Mouse (Mus musculus) ES-Bruce4 (cell line): ENCODE measurements around the gene Plxnb2.

Source experiments
- CTCF ChIP-seq: IDR thresholded peaks from one replicate; pipeline ENCODE4 v1.8.1; 2011; ENCODE audit warnings: low read depth, low read length
- EP300 ChIP-seq: IDR thresholded peaks from 2 replicates; pipeline ENCODE4 v1.6.1; 2011; ENCODE audit warnings: low read depth, low read length; ENCODE audit not compliant: insufficient read depth
- POLR2A ChIP-seq: IDR thresholded peaks from one replicate; pipeline ENCODE4 v1.8.1; 2011; ENCODE audit warnings: low read length; ENCODE audit not compliant: insufficient read depth

DNA sequence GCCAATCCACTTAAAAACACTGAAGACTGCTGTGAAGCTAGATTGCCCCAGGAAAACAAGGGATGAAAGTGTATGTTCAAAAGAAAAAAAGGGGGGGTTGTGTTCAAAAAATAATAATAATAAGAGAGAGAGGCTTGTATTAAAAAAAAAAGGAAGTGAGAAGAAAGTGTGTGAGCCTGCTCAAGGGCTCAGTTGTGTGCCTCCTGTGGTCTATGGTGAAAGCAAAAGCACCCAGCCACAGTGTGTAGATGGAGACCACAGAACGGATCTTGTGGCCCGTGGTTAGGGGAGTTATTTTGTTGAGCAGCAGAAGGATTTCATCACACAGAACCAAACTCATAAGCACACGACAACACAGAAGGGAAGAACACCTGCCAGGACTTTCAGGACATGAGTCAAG, 49.3 kb downstream of the Plxnb2 start:
- TF ChIP-seq POLR2A = no peak
- no peak for TF ChIP-seq CTCF
- no peak for TF ChIP-seq EP300
